Mouse (Mus musculus) spleen, adult 18-20 months (tissue): ENCODE measurements at regions not wholly inside any gene's neighbourhood (a gene's known extent, or its start where the extent isn't known, plus 50 kb on each side); places are given as distances from the start of the nearest gene placed in this dataset.
A peak's percentile ranks its signal among the peaks of the same experiment; 100 is the strongest.

Experiments
- DNase-seq, 2 experiments: peaks; one replicate each; pipeline ENCODE4 v3.0.0; 2022; ENCODE audit warnings: mixed read lengths in 2 of 2

DNA sequence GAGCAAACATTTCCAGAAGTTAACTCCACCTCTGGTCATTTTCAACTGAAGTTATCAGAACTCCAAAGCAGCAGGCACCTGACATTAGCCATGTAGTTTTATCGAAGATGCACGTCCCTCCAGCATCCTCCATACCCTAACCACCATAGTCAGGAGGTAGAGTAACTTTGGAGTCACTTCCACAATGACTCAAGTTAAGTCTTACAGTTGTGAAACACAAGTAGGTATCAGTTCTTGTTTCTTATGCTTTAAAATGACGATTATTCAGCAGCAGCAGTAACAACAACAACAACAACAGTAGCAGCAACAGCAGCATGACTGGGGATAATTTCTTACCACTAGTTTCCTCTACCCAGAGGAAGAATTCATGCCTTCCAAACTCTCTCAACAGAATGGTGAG lies 51.3 kb upstream of the Tank start:
- no peak for DNase-seq

DNA sequence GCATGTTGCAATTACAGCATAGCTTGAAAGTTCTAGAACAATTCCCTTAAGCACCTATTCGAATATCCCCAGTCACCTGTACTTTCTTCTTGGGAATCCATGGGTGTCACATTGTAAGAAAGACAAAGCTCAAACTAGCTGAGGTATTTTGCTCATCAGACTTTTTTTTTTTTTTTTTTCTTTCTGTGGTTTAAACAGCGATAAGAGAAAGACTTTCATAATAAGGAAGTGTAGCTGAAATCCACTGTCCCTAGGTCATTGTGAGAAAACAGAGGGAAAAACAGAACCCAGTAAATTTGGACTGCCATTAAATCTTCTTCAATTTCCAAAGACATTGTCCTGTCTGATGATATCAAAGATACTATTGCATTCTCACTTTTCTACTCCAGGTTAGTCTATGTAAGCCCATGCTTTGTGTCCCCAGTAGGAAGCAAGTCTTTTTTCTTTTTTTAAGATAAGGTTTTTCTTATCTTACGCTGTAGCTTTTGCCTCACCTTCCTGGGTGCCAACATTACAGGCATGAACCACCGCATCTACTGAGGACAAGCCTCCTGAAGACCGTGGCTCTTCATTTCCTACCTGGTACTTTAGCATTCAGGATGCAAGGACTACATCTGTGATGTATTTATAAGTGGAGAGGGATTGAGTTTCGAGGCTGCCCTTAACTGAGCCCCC lies 54.2 kb upstream of the Tank start:
- DNase-seq = no peak

DNA sequence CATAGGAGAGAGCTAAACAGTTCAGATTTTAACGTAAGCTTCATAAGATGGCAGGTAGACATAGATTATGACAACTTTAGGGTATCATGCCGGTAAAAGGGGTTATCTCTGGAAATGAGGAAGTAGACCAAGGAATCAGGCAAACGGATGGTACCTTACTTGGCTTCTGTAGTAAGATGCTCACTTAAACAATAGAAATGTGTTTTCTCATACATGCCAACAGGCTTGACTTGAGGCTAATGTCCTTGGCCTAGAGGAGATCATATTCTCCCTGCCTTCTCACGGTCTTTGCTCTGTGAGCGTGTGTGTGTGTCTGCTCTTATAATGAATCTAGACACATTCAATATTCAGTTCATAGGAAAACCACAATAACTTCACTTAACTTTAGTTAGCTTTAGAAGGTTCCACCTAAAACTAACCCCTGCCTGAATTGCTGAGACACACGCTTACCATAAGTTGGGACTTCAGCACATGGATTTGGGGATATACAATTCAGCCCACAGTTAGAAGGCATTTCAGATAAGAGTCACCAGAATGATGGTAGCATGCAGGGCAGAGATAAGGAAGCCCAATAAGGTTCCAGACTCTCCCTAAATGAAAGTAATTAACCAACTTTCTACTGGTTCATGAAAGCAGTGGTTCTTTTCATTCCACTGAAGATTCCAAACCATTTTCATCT lies 63.8 kb upstream of the Tank start:
- no peak for DNase-seq

DNA sequence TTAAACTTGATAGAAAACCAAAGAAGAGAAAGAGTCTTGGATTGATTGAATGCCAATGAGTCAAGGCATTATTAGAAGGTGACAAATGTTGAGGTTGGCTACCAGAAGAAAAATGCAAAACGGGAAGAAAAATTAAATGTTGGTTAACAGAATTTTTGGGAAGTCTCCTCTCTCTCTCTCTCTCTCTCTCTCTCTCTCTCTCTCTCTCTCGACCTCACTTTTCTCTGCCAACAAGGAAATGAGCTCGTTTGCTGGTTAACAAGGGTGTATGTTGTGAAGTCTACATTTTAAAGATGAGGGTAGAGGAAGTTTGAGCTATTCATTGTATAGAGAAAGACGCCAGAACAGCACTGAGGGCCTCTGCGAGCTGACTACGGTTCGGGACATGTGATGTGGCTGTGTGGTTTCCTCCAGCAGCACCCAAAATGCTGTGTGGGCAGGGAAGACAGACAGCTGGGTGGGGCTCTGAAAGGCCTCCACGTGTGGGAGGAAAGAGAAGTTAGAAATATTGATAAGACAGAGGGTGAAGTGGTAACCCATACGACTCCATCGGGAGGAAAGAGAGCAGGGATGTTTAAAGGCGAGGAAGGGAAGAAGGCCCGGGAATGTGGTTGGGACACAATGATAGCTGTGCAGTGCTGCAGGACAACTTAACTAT lies 64.5 kb upstream of the Tank start:
- DNase-seq = peak; percentile 21 to 24

DNA sequence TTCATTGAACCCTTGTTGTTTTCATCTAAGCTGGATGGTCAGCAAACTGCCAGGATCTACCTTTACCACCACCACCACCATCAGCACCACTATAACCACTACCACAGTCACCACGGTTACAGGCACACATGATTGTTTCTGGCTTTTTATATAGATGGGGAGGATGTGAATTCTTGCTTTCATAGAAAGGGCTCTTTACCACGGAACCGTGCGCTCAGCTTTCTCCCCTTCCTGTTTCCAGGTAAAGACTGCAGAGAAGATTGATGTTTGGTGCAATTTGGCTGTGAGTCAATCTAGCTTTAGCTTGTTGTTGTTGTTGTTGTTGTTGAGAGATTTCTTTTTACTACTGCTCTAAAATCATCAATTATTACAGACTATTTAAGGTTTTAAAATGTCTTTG lies 74.8 kb upstream of the Tank start:
- DNase-seq = no peak

DNA sequence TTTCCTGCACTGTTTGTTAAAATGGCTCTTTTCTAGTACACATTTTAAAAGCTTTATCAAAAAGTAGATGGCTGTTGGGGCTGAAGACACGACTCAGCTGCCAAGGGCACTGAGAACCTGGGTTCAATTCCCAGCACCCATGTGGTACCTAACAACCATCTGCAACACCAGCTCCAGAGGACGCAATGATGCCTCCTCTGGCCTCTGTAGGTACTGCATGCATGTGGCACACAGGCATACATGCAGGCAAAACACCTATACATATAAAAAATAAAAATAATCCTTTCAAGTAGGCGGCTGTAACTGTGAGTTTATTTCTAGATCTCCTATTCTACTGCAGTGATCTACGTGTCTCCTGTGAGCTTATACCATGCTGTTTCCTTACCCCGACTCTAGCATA lies 76.5 kb upstream of the Tank start:
- DNase-seq = no peak

DNA sequence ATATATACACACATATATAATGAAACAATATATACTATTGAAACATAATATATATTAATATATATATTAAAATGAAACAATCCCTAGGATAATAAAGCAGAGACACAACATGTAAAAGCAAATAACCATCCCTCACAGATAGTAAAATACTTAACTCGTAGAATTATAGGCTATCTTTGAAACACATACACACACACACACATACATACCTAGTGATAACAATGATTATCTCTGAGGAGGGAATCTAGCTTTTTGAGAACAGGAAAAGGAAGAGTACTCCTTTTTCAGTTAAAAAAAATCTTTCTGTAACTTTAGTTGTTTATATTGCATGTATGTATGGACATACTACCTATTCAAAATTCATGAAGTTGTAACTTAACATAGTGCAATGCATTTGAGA lies 79.1 kb upstream of the Tank start:
- no peak for DNase-seq

DNA sequence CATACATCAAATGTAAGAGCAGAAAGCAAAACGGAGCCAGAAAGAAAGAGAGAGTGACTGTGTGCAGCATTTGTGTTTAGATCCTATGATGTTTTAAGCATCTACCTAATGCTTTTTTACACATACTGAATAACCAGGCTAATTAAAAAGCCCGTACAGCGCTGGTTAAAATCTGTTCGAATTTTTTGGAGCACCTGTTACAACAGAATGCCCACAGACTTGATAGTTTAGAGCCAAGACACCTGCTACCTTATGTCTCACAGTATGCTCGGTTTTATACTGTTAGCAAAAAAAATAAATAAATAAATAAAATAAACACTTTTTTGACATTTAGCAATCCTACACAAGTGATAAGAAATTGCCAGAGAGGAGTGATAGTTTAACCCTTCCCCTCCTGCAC lies 80.5 kb upstream of the Tank start:
- no peak for DNase-seq

DNA sequence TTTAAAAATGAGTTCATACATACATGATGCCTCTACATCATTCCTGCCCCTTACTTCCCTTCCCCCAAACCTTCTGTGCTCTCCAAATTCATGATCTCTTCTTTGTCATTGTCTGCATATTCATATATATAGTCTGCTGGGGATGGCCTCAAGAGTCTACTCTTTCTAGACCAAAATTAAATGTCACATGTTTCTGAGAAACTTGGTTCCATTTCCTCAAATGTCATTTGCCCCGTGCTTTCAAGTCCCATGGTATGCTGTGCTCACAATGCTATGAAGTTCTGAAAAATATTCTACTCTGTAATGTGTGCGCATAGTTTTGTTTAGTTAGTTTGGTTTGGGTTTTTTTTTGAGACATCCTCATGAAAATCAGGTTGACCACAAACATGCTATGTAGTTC lies 81.4 kb upstream of the Tank start:
- no peak for DNase-seq

DNA sequence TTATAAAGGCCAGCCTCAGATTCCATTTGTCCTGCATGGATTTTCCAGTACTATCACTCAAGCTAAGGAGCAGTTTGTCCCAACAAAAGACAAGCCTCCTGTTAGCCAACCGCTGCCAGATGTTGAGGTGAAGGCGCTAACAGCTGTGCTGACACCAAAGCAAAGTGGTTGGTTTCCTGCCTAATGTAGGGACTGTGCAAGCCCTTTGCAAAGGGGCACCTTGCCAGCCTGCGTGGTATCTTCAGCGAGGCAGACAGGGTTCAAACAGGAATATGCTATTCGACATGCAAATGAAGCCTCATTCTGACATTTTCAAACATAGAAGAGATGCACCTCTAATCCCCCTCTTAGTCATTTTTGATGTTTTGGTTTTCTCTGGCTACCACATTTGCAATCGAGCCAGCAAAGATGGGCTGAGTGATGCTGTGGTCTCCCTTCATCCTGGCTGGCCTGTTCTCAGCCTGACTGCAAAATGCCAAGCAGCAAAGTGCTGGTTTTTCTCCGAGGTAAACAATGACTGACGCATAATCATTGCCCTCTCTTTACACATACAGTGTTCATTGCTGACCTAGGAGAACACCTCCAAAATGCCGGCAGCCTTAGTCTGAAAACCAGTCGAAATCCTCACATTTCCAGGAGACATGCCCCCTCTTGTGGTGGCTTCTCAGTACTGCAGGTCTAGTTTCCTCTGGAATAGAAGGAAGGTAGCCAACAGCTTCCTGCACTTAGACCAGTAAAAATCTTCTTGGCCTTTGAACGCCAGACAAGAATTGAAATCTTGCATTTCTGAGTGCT lies 84.3 kb upstream of the Tank start:
- peak; percentile 25 to 71 for DNase-seq

DNA sequence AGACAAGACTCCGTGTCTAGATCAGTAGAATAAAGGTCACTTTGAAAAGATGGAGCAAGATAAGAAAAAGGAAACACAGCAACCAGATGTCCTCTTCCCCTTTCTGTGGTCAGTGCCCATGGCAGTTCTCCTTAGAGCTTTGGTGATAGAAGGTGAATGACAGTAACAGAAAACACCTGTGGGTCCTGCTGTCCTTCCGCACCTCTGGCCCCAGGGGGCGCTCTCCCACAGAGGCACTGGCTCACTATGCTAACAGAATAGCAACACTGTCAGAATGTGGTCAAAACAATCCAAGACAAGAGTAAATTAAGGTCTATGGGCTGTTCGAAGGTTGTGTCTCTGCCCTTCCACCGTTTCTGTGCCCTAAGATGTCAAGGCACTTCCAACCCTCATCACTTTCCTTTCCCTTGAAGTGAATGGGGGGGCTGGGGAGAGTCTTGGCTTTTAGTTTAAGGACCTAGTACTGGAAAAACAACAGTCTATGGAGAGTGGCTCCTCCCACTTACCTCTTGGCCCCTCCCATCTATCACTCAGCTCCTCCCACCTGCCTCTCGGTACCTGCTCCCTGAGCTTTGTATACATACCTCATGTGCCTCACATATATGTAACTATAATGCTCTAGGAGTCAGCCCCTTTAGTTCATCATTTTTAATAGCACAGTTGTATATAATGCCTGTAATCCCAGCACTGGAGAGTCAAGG lies 86.2 kb upstream of the Tank start:
- peak; percentile 21 to 49 for DNase-seq

DNA sequence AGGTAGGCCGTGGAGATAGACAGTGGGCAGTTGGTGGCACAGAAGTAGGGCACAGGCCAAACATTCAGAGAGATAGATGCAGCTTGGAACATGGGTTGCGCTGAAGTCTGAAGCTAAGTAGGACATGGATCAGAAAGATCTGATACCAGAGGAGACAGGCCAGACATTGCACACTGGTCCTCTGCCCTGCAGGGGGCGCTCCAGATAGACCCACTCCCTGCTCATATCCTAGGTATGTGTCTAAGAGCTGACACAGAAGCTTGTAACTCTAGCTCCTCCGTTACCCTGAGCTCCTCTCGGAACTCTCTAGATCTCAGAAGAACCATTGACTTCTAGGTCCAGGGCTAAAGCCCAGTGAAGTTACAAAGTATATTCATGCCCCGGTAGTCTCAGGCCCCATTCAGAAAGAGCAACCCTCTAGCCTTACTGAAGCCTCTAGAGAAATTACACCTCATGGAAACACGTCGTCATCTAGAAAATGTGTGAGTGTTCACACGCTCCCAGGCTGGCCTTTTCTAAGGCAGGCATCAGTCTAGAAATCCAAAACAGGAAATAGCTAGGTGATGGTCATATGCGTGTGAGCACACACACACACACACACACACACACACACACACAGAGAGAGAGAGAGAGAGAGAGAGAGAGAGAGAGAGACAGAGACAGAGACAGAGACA lies 87.8 kb upstream of the Tank start:
- no peak for DNase-seq

DNA sequence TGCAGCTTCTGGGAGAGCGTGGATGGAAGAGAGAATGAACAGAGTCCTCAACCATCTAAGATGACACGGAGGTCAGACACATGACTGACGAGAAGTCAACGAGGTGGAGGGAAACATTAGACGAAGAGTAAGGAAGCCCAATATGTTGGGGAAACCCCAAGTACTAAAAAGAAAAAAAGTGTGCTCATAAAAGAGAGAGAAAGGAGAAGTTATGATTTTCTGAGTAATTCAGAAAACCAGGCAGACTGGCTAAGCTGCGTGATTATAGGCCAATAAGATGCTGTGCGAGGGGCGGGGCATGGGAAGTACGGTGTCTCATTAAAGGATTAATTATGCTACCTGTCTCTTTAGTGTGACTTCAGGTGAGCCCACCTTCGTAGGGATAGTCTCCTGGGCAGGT lies 88.6 kb upstream of the Tank start:
- DNase-seq = no peak

DNA sequence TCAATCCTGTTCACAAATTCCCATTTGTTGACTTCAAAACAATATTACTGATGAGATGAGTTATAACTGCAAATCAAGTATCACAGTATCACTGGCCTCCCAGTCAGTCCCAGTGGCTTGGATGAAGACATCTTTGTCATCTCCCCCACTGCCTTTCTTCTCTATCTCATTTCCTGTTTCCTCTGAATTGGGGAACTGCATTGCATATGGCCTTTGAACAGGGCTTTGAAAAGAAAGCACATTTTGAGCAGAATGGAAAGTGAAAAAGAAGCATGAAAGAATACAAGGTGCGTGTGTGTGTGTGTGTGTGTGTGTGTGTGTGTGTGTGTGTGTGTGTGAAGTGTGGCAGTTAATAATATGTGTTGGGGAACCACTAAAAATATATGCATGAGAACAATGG lies 94.6 kb upstream of the Tank start:
- no peak for DNase-seq

DNA sequence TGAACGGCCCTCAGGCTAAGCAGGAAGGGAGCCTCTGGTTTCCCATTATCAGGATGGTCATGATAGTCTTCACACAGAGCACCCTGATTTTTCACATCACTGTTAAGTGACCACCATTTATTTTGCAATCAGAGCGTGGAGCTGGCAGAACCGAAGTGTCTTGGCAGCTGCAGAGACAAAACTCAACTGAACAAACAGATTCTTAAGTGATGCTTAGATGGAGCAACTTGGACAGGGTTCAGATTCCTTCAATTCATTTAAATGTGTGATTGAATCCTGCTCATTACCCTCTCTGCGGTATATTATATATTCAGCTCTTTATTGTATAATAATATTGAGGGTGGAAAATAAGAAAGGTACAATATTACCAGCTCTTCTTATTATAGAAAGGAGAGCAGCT lies 101.7 kb upstream of the Tank start:
- no peak for DNase-seq

DNA sequence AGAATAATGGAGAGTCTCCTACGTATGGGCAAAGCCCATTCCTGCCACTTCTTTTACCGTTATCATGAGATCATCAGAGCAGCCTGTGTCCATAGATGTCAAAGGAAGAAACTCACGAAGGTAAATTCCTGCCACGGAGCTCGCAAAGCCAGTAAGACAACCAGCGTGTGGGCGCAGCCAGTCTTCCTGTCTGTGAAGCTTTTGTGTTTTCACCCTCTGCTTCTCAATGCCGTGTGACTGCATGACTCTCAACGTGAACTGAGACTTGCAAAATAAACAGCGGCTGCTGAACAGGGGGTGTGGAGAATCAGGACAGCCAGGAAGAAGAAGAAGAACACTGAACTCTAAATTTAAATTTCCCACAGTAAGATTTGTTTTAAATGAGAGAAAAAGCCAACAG lies 103.8 kb upstream of the Tank start:
- no peak for DNase-seq

DNA sequence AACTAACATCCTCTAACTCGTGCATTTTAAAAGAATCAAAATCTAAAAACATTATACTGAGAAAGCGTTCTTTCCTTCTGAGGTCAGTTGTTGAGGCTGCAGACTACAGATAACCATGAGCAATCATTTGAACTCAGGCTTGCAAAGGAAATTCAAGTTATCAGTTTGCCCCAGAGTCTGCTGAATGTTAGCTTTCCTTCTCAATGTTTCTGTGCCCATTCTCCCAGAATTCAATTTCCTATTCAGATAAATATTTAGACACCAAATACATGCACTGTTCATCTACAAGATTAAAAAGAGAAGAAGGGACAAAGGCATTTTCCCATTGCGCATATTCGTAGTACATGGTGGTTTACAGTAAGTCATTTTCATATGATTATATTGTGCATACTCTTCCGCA lies 107.9 kb upstream of the Tank start:
- no peak for DNase-seq

DNA sequence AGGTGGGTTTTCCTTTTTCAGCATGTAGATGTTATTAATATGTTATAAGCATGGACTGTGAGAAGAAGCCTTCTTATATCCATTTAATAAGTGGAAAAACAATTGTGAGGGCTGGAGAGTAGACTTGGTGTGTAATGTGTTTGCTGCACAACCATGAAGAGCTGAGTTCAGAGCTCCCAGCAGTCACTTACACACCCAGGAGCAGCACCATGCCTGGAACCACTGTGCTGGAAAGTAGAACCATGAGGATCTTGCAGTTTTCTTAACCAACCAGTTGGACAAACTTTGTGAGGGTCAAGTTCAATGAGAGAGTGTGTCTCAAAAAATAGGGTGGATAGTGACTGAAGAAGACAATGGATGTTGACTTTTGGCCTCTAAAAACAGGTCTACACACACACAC lies 108.3 kb upstream of the Tank start:
- no peak for DNase-seq

DNA sequence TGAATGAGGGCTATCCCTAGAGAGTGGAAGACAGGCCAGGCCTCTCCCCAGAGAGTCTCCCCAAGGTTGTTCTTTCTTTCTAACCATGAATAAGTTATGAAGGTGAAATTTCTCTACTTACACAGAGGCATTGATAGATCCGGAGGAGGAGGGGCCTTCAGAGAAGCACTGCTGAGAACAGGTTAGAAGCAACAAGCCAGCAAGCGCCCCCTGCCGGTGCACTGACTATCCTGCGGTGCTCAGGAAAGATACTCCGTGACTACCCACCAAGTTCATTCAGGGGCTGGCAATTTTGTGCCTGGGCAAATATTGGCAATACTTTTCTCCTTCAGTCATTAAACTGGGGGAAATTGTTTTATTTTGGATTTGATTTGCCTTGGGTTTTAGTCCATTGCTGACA lies 122.5 kb upstream of the Tank start:
- DNase-seq = peak; percentile 5 to 46

DNA sequence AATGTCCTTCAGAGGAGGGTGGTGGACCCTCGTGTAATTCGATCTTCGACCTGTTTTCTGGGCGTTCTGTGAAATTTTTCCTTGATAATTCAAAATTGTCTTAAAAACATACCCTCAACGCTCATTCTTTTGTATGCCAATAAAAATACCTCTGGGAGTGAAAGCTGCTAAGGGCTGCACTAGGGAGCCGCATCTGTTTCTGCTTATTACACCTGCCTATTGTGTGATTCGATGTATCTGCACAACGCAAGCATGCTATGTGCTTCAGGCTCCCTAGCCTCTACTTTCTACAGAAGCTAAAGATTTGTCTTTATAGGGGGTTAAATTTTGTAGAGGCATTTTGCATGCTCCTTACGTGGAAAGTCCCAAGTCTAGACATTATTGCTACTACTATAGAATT lies 123.7 kb upstream of the Tank start:
- DNase-seq = no peak

DNA sequence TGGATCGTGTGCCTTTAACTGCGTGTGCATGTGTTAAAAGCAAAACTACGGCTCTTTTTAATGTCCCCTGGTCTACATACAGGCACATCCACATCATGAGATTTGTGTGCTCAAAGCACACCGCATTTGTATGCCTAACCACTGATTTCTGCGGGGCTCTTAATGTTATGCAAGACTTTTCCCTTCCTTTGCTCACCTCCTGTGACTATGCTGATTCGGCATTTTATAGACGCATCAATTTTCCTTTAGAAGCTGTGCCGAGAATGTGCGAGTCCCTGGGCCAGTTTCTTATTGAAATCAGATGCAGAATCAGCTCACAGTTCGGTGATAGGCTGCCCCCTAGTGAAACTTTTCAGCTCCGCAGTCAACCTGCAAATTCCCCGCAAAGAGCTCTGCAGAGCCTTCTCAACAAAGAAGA lies 124.1 kb upstream of the Tank start:
- peak; percentile 20 to 60 for DNase-seq
